Mouse (Mus musculus): ENCODE measurements around the gene Oas3. TPM values are rescaled to one million over a fixed set of nuclear protein-coding genes. Genes with fewer than 3 reads are reported as not detected.

The Oas3 gene
- polyA plus RNA-seq (2014; fragmentation: Illumina TruSeq; extraction: RNeasy Lipid Tissue Mini Kit (QIAGEN cat#74804); ENCODE audit: low read depth, low replicate concordance): not detected

DNA sequence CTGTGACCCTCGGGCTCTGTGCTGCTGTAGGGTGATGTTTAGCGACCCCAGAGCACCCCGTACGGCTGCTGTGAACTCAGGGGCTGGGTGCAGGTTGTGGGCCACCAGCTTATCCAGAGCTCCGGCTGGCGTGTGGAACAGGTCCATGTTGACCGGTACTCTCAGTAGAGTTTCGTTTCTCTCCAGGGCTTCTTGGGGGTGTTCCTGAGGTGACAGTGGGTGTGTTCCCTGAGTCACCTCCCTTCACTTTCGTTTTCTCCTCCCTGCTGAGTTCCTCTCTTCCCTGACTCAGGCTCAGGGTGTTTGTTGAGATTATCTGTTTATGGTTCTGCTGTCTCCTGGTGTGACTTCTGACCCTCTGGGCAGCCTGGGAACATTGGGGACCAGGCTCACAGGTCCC, at the start of gene Oas3:
Gene Oas3 (minus strand): TSS at position 184 of the 400 bp plus-strand sequence.

GRCm38 (mm10) chr5:120811951-120812819, 34.7 kb upstream of the Oas3 start, which contains the start of gene Oas1c:
Gene Oas1c (minus strand): TSS chr5:120812514.

DNA sequence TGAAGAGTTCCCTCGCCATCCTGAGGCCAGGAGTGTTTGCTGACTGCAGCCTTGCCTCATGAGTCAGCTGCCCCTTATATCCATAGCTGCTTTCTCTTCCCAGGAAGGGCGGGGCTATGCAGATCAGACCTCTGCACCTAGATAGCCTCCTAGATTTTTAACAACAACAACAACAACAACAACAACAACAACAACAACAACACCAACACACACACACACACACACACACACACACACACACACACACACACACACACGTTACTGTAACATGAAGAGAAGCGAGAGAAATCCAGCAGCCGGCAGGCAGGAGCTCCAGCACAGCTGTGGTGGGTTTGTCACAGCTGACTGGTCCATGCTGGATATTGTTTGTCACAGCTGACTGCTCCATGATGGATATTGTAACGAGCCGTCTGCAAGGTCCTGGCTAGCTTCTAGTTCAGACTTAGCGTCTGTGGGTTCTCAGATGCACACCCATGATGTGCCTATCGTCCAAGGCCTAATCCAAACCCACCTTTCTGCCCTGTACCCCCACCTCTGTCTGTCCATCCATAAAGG, 18.1 kb upstream of the Oas3 start, which contains the start of gene Oas1e:
Gene Oas1e (minus strand): TSS at position 51 of the 555 bp plus-strand sequence.

GRCm38 (mm10) chr5:120749688-120750087, 27.8 kb downstream of the Oas3 start, which contains the start of gene Oas2:
Gene Oas2 (minus strand): TSS chr5:120749853.

DNA sequence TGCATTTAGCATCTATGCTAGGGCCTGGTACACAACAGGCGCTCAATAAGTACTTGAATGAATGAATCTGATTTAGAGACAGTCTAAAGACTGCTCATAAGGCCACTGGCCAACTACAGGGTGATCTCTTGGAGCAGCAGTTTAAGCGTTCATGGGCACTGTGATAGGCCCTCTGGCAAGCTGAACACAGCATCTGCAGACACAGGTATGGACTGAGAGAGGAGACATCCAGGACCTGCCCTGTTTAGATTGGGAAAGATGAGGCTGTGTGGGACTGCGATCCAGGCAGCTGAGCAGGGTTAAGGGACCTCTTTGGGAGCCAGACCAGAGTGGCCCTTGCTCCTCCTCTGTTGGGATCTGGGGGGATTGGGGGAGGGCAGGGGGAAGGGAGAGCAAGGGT, 65.6 kb downstream of the Oas3 start, which contains the start of gene Dtx1:
Gene Dtx1 (minus strand): TSS at position 101 of the 400 bp plus-strand sequence.

Other genes with a start within 250 kb of the Oas3 start
- 1.5 TPM for gene Tpcn1, start 189.0 kb downstream of the Oas3 start, polyA plus RNA-seq (2014; fragmentation: Illumina TruSeq; extraction: RNeasy Lipid Tissue Mini Kit (QIAGEN cat#74804); ENCODE audit: low read depth, low replicate concordance)
- 6.5 TPM for gene Iqcd, start 188.6 kb downstream of the Oas3 start, polyA plus RNA-seq (2014; fragmentation: Illumina TruSeq; extraction: RNeasy Lipid Tissue Mini Kit (QIAGEN cat#74804); ENCODE audit: low read depth, low replicate concordance)
- not detected for gene Rita1, start 165.1 kb downstream of the Oas3 start, polyA plus RNA-seq (2014; fragmentation: Illumina TruSeq; extraction: RNeasy Lipid Tissue Mini Kit (QIAGEN cat#74804); ENCODE audit: low read depth, low replicate concordance)
- 0.50 TPM for gene Ddx54, start 164.9 kb downstream of the Oas3 start, polyA plus RNA-seq (2014; fragmentation: Illumina TruSeq; extraction: RNeasy Lipid Tissue Mini Kit (QIAGEN cat#74804); ENCODE audit: low read depth, low replicate concordance)
- not detected for gene Cfap73, start 143.4 kb downstream of the Oas3 start, polyA plus RNA-seq (2014; fragmentation: Illumina TruSeq; extraction: RNeasy Lipid Tissue Mini Kit (QIAGEN cat#74804); ENCODE audit: low read depth, low replicate concordance)
- 0.20 TPM for gene Rasal1, start 128.8 kb downstream of the Oas3 start, polyA plus RNA-seq (2014; fragmentation: Illumina TruSeq; extraction: RNeasy Lipid Tissue Mini Kit (QIAGEN cat#74804); ENCODE audit: low read depth, low replicate concordance)
- gene Dtx1, start 65.7 kb downstream of the Oas3 start, polyA plus RNA-seq (2014; fragmentation: Illumina TruSeq; extraction: RNeasy Lipid Tissue Mini Kit (QIAGEN cat#74804); ENCODE audit: low read depth, low replicate concordance): 1.8 TPM
- gene Oas2, start 27.8 kb downstream of the Oas3 start, polyA plus RNA-seq (2014; fragmentation: Illumina TruSeq; extraction: RNeasy Lipid Tissue Mini Kit (QIAGEN cat#74804); ENCODE audit: low read depth, low replicate concordance): 0.43 TPM
- gene Oas1e, start 17.9 kb upstream of the Oas3 start, polyA plus RNA-seq (2014; fragmentation: Illumina TruSeq; extraction: RNeasy Lipid Tissue Mini Kit (QIAGEN cat#74804); ENCODE audit: low read depth, low replicate concordance): not detected
- gene Oas1c, start 34.9 kb upstream of the Oas3 start, polyA plus RNA-seq (2014; fragmentation: Illumina TruSeq; extraction: RNeasy Lipid Tissue Mini Kit (QIAGEN cat#74804); ENCODE audit: low read depth, low replicate concordance): 0.08 TPM
- not detected for gene Oas1f, start 69.7 kb upstream of the Oas3 start, polyA plus RNA-seq (2014; fragmentation: Illumina TruSeq; extraction: RNeasy Lipid Tissue Mini Kit (QIAGEN cat#74804); ENCODE audit: low read depth, low replicate concordance)
- not detected for gene Oas1h, start 83.8 kb upstream of the Oas3 start, polyA plus RNA-seq (2014; fragmentation: Illumina TruSeq; extraction: RNeasy Lipid Tissue Mini Kit (QIAGEN cat#74804); ENCODE audit: low read depth, low replicate concordance)
- gene Oas1g, start 110.0 kb upstream of the Oas3 start, polyA plus RNA-seq (2014; fragmentation: Illumina TruSeq; extraction: RNeasy Lipid Tissue Mini Kit (QIAGEN cat#74804); ENCODE audit: low read depth, low replicate concordance): not detected
- 0.11 TPM for gene Oas1a, start 129.9 kb upstream of the Oas3 start, polyA plus RNA-seq (2014; fragmentation: Illumina TruSeq; extraction: RNeasy Lipid Tissue Mini Kit (QIAGEN cat#74804); ENCODE audit: low read depth, low replicate concordance)
- gene Oas1d, start 136.9 kb upstream of the Oas3 start, polyA plus RNA-seq (2014; fragmentation: Illumina TruSeq; extraction: RNeasy Lipid Tissue Mini Kit (QIAGEN cat#74804); ENCODE audit: low read depth, low replicate concordance): not detected
- gene Rph3a, start 232.4 kb upstream of the Oas3 start, polyA plus RNA-seq (2014; fragmentation: Illumina TruSeq; extraction: RNeasy Lipid Tissue Mini Kit (QIAGEN cat#74804); ENCODE audit: low read depth, low replicate concordance): 0.42 TPM

All from testis, adult 10 weeks (tissue).